Comparison of ENCODE assay signal across 8 mouse cellular contexts in genomic region chr13:20297841-20298240, GRCm38 (mm10).
DNase-seq lines count a peak whose midpoint lies in the region; ATAC-seq and TF ChIP-seq lines count a peak whose summit lies in the region.

No protein-coding gene starts in this region.

- H3K36me3 ChIP-seq in thymus, adult 2 months (ENCODE audit: control insufficient read depth, insufficient read depth, low read length), result no peaks in the 10 kb centered on the region
- H3K36me3 ChIP-seq in hindbrain, postnatal 0 days (ENCODE audit: insufficient read depth, low read length), result no peaks in the 10 kb centered on the region
- H3K36me3 ChIP-seq in limb, embryonic 13.5 days, result no peaks in the 10 kb centered on the region
- H3K36me3 ChIP-seq in neural tube, embryonic 11.5 days (ENCODE audit: control insufficient read depth, insufficient read depth, low read length), result no peaks in the 10 kb centered on the region

- peak; percentile 48 for DNase-seq in thymus, adult 2 months
- DNase-seq in thymus, adult 18-20 months, result no peak
- DNase-seq in hindbrain, postnatal 0 days (ENCODE audit: low spot score), result peak; percentile 87
- peak; percentile 77 for DNase-seq in neural tube, embryonic 11.5 days (ENCODE audit: low spot score)
- peak; percentile 33 to 46 for DNase-seq in thymus, postnatal 36 days

- H3K27ac ChIP-seq in thymus, adult 2 months (ENCODE audit: control insufficient read depth, insufficient read depth, low read length), result no peak overlapping the region
- no peak overlapping the region for H3K27ac ChIP-seq in bone marrow, adult 2 months (ENCODE audit: control insufficient read depth, insufficient read depth, low read depth, low read length, poor library complexity)
- H3K27ac ChIP-seq in embryonic fibroblast, embryonic 13.5 days (ENCODE audit: insufficient read depth, low read length), result no peak overlapping the region
- no peak overlapping the region for H3K27ac ChIP-seq in hindbrain, postnatal 0 days
- H3K27ac ChIP-seq in limb, embryonic 13.5 days, result no peak overlapping the region
- H3K27ac ChIP-seq in neural tube, embryonic 11.5 days (ENCODE audit: low read depth, low read length), result no peak overlapping the region

- H3K9ac ChIP-seq in hindbrain, postnatal 0 days (replicated peaks; ENCODE audit: low read length), result no peak overlapping the region
- H3K9ac ChIP-seq in limb, embryonic 13.5 days, result no peak overlapping the region
- H3K9ac ChIP-seq in neural tube, embryonic 11.5 days (ENCODE audit: low read length), result no peak overlapping the region

- WGBS in thymus, adult 2 months, result 68% methylated on average over 3 of the region's 3 CpGs
- 41% methylated on average over 3 of the region's 3 CpGs for WGBS in bone marrow, adult 2 months
- 8% methylated on average over 3 of the region's 3 CpGs for WGBS in hindbrain, postnatal 0 days
- 19% methylated on average over 3 of the region's 3 CpGs for WGBS in limb, embryonic 13.5 days
- 13% methylated on average over 3 of the region's 3 CpGs for WGBS in neural tube, embryonic 11.5 days

- H3K4me2 ChIP-seq in hindbrain, postnatal 0 days (ENCODE audit: low read depth, low read length), result no peak overlapping the region
- H3K4me2 ChIP-seq in limb, embryonic 13.5 days (replicated peaks), result no peak overlapping the region
- H3K4me2 ChIP-seq in neural tube, embryonic 11.5 days (ENCODE audit: low read depth), result no peak overlapping the region

- no peaks in the 10 kb centered on the region for H3K9me3 ChIP-seq in hindbrain, postnatal 0 days (ENCODE audit: low read length)
- no peaks in the 10 kb centered on the region for H3K9me3 ChIP-seq in limb, embryonic 13.5 days
- no peaks in the 10 kb centered on the region for H3K9me3 ChIP-seq in neural tube, embryonic 11.5 days (ENCODE audit: control insufficient read depth, low read length)

- no peaks in the 10 kb centered on the region for H3K27me3 ChIP-seq in thymus, adult 2 months (ENCODE audit: control insufficient read depth, insufficient read depth, low read length)
- no peaks in the 10 kb centered on the region for H3K27me3 ChIP-seq in hindbrain, postnatal 0 days (ENCODE audit: insufficient read depth, low read length)
- no peaks in the 10 kb centered on the region for H3K27me3 ChIP-seq in limb, embryonic 13.5 days
- H3K27me3 ChIP-seq in neural tube, embryonic 11.5 days (ENCODE audit: control insufficient read depth, insufficient read depth, low read length), result no peaks in the 10 kb centered on the region

- TF ChIP-seq CTCF in thymus, adult 2 months (IDR thresholded peaks at IDR 0.05; ENCODE audit: borderline replicate concordance, control insufficient read depth, extremely low read depth, insufficient read depth, low read length, poor library complexity), result peak; percentile 75
- TF ChIP-seq CTCF in bone marrow, adult 2 months (IDR thresholded peaks at IDR 0.05; ENCODE audit: control insufficient read depth, insufficient read depth, low read length), result peak; percentile 77
- peak; percentile 82 for TF ChIP-seq CTCF in embryonic fibroblast, embryonic 13.5 days (IDR thresholded peaks at IDR 0.05; ENCODE audit: borderline replicate concordance, insufficient read depth, low read length)
- TF ChIP-seq CTCF in hindbrain, postnatal 0 days (IDR thresholded peaks at IDR 0.05; ENCODE audit: low read depth), result peak; percentile 92

- H3K4me1 ChIP-seq in thymus, adult 2 months (replicated peaks; ENCODE audit: control insufficient read depth, insufficient read depth, low read length), result no peaks in the 10 kb centered on the region
- H3K4me1 ChIP-seq in bone marrow, adult 2 months (ENCODE audit: control insufficient read depth, insufficient read depth, low read length), result no peaks in the 10 kb centered on the region
- H3K4me1 ChIP-seq in embryonic fibroblast, embryonic 13.5 days (ENCODE audit: control insufficient read depth, insufficient read depth, low read length), result no peaks in the 10 kb centered on the region
- no peaks in the 10 kb centered on the region for H3K4me1 ChIP-seq in hindbrain, postnatal 0 days (ENCODE audit: insufficient read depth, low read length)
- H3K4me1 ChIP-seq in limb, embryonic 13.5 days, result no peaks in the 10 kb centered on the region
- no peaks in the 10 kb centered on the region for H3K4me1 ChIP-seq in neural tube, embryonic 11.5 days (ENCODE audit: control insufficient read depth, insufficient read depth, low read length)

- ATAC-seq in hindbrain, postnatal 0 days, result peak; percentile 57; the same call in 1 of the 2 replicates
- peak; percentile 61; the same call in 1 of the 2 replicates for ATAC-seq in limb, embryonic 13.5 days (ENCODE audit: low FRiP score, low read depth)
- no peak for ATAC-seq in neural tube, embryonic 11.5 days (ENCODE audit: insufficient read depth, low FRiP score, low TSS enrichment)

- no peak for TF ChIP-seq POLR2A in thymus, adult 2 months (IDR thresholded peaks at IDR 0.05; ENCODE audit: control insufficient read depth, extremely low read depth, insufficient read depth, low read length, poor library complexity)
- no peak for TF ChIP-seq POLR2A in bone marrow, adult 2 months (IDR thresholded peaks at IDR 0.05; ENCODE audit: borderline replicate concordance, control insufficient read depth, low read depth, low read length)
- no peak for TF ChIP-seq POLR2A in embryonic fibroblast, embryonic 13.5 days (IDR thresholded peaks at IDR 0.05; ENCODE audit: low read depth, low read length)

- H3K4me3 ChIP-seq in thymus, adult 2 months (ENCODE audit: control insufficient read depth, insufficient read depth, low read length), result no peak overlapping the region
- H3K4me3 ChIP-seq in bone marrow, adult 2 months (replicated peaks; ENCODE audit: control insufficient read depth, low read depth, low read length), result no peak overlapping the region
- no peak overlapping the region for H3K4me3 ChIP-seq in embryonic fibroblast, embryonic 13.5 days (ENCODE audit: insufficient read depth, low read length)
- no peak overlapping the region for H3K4me3 ChIP-seq in hindbrain, postnatal 0 days (ENCODE audit: low read length)
- H3K4me3 ChIP-seq in limb, embryonic 13.5 days, result no peak overlapping the region
- no peak overlapping the region for H3K4me3 ChIP-seq in neural tube, embryonic 11.5 days (ENCODE audit: low read depth, low read length)

Comparison
In these comparisons a context has a peak if more than half of its experiments do, and no peak if none do; other contexts are left out.
1. DNase-seq: peak in thymus, adult 2 months (single experiment), hindbrain, postnatal 0 days (single experiment), neural tube, embryonic 11.5 days (single experiment) and thymus, postnatal 36 days (2 of 2); none in thymus, adult 18-20 months (0 of 2).
2. Peak in every context shown above with its lines, with median percentiles within 50 percentile points of each other: CTCF ChIP-seq.